Mouse (Mus musculus): ENCODE measurements around the gene Pdgfb.

GRCm38 (mm10) chr15:79986182-79986581 lies 28.6 kb downstream of the Pdgfb start:
- TF ChIP-seq POLR2A (IDR thresholded peaks at IDR 0.05; ENCODE audit: low read depth, low read length): no peak
- TF ChIP-seq CTCF (IDR thresholded peaks at IDR 0.05; ENCODE audit: extremely low read depth, insufficient read length, insufficient replicate concordance, low read depth, low read length): no peak

All from small intestine, adult 2 months (tissue).